Mouse (Mus musculus) liver, embryonic 16.5 days (tissue): Measurements from ENCODE around the gene Tas1r1. TPM values are rescaled to one million over a fixed set of nuclear protein-coding genes. Genes with fewer than 3 reads are reported as not detected.

ENCODE experiments used
- ATAC-seq: fragments of 200-750 bp; cut with Nextera tagmentation; 2 replicates; pipeline ENCODE4 v1.8.0; 2017; ENCODE audit warnings: low read depth, mild to moderate bottlenecking, moderate number of reproducible peaks, moderate library complexity
- H3K27ac ChIP-seq: fragments of 300-500 bp; sonication (generic); 2 replicates; pipeline ENCODE4 v1.5.1; 2014; ENCODE audit warnings: mild to moderate bottlenecking, low read length
- H3K27me3 ChIP-seq: fragments of 300-500 bp; sonication (generic); 2 replicates; pipeline ENCODE4 v1.6.1; 2014; ENCODE audit warnings: low read depth, low read length, mixed read lengths; ENCODE audit not compliant: control insufficient read depth, insufficient read depth
- H3K36me3 ChIP-seq: fragments of 300-500 bp; sonication (generic); 2 replicates; pipeline ENCODE4 v1.6.1; 2014; ENCODE audit warnings: mild to moderate bottlenecking; ENCODE audit not compliant: control insufficient read depth, insufficient read depth
- H3K4me1 ChIP-seq: fragments of 300-500 bp; sonication (generic); 2 replicates; pipeline ENCODE4 v1.6.1; 2014; ENCODE audit warnings: low read depth, low read length, mixed read lengths; ENCODE audit not compliant: control insufficient read depth
- H3K4me2 ChIP-seq: fragments of 300-500 bp; sonication (generic); 2 replicates; pipeline ENCODE4 v1.6.1; 2014; ENCODE audit warnings: low read depth, low read length, mixed read lengths
- H3K4me3 ChIP-seq: fragments of 300-500 bp; sonication (generic); 2 replicates; pipeline ENCODE4 v1.5.1; 2014; ENCODE audit warnings: low read depth, mild to moderate bottlenecking, low read length
- H3K9ac ChIP-seq: fragments of 300-500 bp; sonication (generic); 2 replicates; pipeline ENCODE4 v1.6.1; 2014; ENCODE audit warnings: low read depth, low read length
- H3K9me3 ChIP-seq: fragments of 300-500 bp; sonication (generic); replicated peaks from 2 replicates; pipeline ENCODE4 v1.6.1; 2016; ENCODE audit warnings: low read length; ENCODE audit not compliant: control insufficient read depth
- WGBS: fragments of 180-500 bp; shearing (Covaris S2); extraction: QIAGEN DNeasy Blood & Tissue Kit; methylation state at CpG from one replicate; pipeline ENCODE4 v1.1.7; 2014; ENCODE audit not compliant: insufficient replicate concordance; 5-methylcytosine and 5-hydroxymethylcytosine counted together
- polyA plus RNA-seq: library from polyadenylated mRNA; unstranded; fragments of >200 nt; fragmentation: Nextera tagmentation; extraction: Ambion mirVana; gene quantifications from 2 replicates; pipeline ENCODE4 v1.2.1, GENCODE M21; 2015

The Tas1r1 gene
- polyA plus RNA-seq, 1 experiment from 2014 or later = 0.11 TPM

GRCm38 (mm10) chr4:152078105-152078530, 39.8 kb upstream of the Tas1r1 start:
- WGBS = 62% methylated on average over 10 of the region's 10 CpGs
- Histone ChIP-seq H3K27me3 (no peaks in the 10 kb centered on the region), H3K36me3 (no peaks in the 10 kb centered on the region), H3K27ac (no peak overlapping the region), H3K9ac (no peak overlapping the region), H3K4me3 (no peak overlapping the region), H3K4me1 (no peaks in the 10 kb centered on the region), H3K4me2 (no peak overlapping the region), H3K9me3 (no peaks in the 10 kb centered on the region)
- no peak for ATAC-seq

DNA sequence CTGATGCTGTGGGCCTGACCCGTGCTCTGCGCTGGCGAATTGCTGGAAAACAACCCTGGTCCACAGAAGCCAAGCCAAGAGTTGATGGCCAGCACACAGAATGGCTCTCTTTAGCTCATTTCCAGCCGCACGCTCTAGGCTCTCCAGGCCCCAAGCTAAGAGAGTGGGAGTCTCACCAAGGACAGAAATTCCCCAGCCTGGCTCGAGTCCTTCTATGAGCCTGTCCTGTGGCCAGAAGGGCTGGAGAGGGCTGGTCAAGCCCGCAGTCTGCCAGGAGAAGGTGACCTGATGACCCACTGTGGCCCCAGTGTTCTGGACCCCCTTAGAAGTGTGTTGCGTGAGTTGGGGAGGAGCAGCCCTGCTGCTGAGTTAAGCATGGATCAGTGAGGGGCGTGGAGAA, 38.8 kb upstream of the Tas1r1 start:
- H3K4me3 ChIP-seq = no peak overlapping the region
- WGBS = 78% methylated on average over 9 of the region's 9 CpGs
- no peak overlapping the region for H3K4me2 ChIP-seq
- ATAC-seq = no peak
- H3K9me3 ChIP-seq = no peaks in the 10 kb centered on the region
- H3K9ac ChIP-seq = no peak overlapping the region
- no peak overlapping the region for H3K27ac ChIP-seq
- no peaks in the 10 kb centered on the region for H3K27me3 ChIP-seq
- peaks cover 2% of the 10 kb centered on the region; the same call in 1 of the 2 replicates for H3K4me1 ChIP-seq
- H3K36me3 ChIP-seq = no peaks in the 10 kb centered on the region

- ATAC-seq = no peak
- no peaks in the 10 kb centered on the region for H3K27me3 ChIP-seq
- no peak overlapping the region for H3K4me3 ChIP-seq
- H3K4me1 ChIP-seq = peaks cover 2% of the 10 kb centered on the region; the same call in 1 of the 2 replicates
- H3K27ac ChIP-seq = no peak overlapping the region
- no peak overlapping the region for H3K4me2 ChIP-seq
- H3K9ac ChIP-seq = no peak overlapping the region
- H3K9me3 ChIP-seq = no peaks in the 10 kb centered on the region
- WGBS = 77% methylated on average over 9 of the region's 9 CpGs
- H3K36me3 ChIP-seq = no peaks in the 10 kb centered on the region
Observed at GRCm38 (mm10) chr4:152074548-152074947, 36.2 kb upstream of the Tas1r1 start.

- no peak for ATAC-seq
- 59% methylated on average over 6 of the region's 6 CpGs for WGBS
- no peak overlapping the region for H3K27ac ChIP-seq
- no peaks in the 10 kb centered on the region for H3K9me3 ChIP-seq
- H3K4me3 ChIP-seq = no peak overlapping the region
- no peak overlapping the region for H3K4me2 ChIP-seq
- H3K36me3 ChIP-seq = no peaks in the 10 kb centered on the region
- no peak overlapping the region for H3K9ac ChIP-seq
- H3K4me1 ChIP-seq = peaks cover 2% of the 10 kb centered on the region; the same call in 1 of the 2 replicates
- no peaks in the 10 kb centered on the region for H3K27me3 ChIP-seq
Observed at GRCm38 (mm10) chr4:152073715-152074114, 35.3 kb upstream of the Tas1r1 start.

DNA sequence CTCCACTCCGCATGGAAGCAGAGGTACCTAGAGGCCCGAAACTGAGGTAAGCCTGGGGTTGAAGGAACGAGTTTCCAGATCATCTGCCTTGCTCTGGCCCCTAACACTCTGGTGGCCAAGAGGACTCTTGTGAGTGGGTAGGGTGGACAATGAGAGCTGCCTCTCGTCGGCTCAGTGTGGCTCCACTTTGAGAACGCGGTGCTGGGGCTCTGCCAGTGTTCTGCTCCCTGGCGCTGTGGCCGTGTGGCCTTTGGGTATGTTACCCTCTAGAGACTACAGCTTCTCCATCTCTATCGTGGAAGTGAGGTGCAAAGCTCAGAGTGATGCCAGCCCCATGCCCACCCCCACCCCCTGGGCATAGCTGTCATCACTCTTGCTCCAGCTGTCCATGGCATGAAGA, 34.3 kb upstream of the Tas1r1 start:
- H3K4me3 ChIP-seq = no peak overlapping the region
- H3K9me3 ChIP-seq = no peaks in the 10 kb centered on the region
- peaks cover 2% of the 10 kb centered on the region; the same call in 1 of the 2 replicates for H3K4me1 ChIP-seq
- WGBS = 46% methylated on average over 10 of the region's 10 CpGs
- H3K27ac ChIP-seq = no peak overlapping the region
- no peak overlapping the region for H3K4me2 ChIP-seq
- ATAC-seq = no peak
- H3K27me3 ChIP-seq = no peaks in the 10 kb centered on the region
- H3K9ac ChIP-seq = no peak overlapping the region
- H3K36me3 ChIP-seq = no peaks in the 10 kb centered on the region

DNA sequence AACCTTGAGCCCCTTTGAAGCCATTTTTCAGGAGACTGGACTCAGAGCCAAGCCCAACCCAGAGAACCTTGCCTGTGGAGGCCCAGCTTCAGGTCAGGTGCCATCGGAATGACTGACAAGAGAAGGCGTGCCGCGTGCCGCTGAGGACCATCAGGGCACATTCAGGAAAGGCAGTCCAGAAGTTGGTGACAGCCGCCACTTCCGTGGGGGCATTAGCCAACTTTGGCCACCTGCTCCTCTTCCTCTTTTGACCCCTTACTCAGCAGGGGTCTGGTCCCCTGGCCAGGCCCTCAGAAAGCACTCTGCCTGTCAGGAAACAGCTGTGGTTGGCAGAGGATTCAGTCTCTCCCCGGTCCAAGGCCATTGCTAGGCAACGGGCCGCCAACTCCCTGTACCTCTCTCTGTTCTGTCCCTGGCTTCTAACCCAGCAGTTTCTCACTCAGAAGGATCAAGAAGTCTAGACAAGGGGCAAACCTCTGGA, 33.8 kb upstream of the Tas1r1 start, which contains the start of gene Plekhg5:
Gene Plekhg5 (plus strand): TSS at position 378 of the 481 bp plus-strand sequence.
- Histone ChIP-seq H3K36me3 (no peaks in the 10 kb centered on the region), H3K9me3 (no peaks in the 10 kb centered on the region), H3K27me3 (no peaks in the 10 kb centered on the region), H3K9ac (no peak within 1 kb of the TSS), H3K4me3 (no peak within 1 kb of the TSS), H3K27ac (no peak within 1 kb of the TSS), H3K4me2 (no peak within 1 kb of the TSS), H3K4me1 (peaks cover 2% of the 10 kb centered on the region; the same call in 1 of the 2 replicates)
- 14% methylated on average over 10 of the region's 10 CpGs for WGBS
- ATAC-seq = no peak

GRCm38 (mm10) chr4:152070494-152071396, 32.4 kb upstream of the Tas1r1 start:
- H3K9me3 ChIP-seq = no peaks in the 10 kb centered on the region
- H3K9ac ChIP-seq = no peak overlapping the region
- WGBS = 39% methylated on average over 11 of the region's 11 CpGs
- H3K36me3 ChIP-seq = no peaks in the 10 kb centered on the region
- no peaks in the 10 kb centered on the region for H3K27me3 ChIP-seq
- ATAC-seq = no peak
- peaks cover 2% of the 10 kb centered on the region; the same call in 1 of the 2 replicates for H3K4me1 ChIP-seq
- H3K4me2 ChIP-seq = no peak overlapping the region
- no peak overlapping the region for H3K4me3 ChIP-seq
- no peak overlapping the region for H3K27ac ChIP-seq

DNA sequence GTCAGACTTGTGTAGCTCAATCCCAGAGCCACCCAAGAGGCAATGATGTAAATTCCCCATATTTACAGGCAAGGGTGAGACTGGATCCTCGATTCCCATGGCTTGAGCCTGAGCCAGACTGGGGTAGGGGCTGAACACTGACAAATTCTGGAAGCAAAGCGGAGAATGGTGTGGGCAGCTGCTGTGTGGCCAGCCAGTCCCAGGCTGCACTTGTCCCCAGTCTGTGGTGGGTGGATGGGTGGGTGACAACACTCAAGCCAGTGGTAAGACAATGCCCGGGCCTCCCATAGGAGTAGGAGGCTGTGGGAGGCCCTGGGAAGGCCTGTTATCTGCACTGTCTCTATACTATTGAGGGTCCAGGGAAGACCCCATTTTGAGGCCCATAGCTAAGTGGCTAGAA, 30.9 kb upstream of the Tas1r1 start:
- no peaks in the 10 kb centered on the region for H3K9me3 ChIP-seq
- WGBS = 69% methylated on average over 3 of the region's 3 CpGs
- no peak overlapping the region for H3K27ac ChIP-seq
- peaks cover 2% of the 10 kb centered on the region; the same call in 1 of the 2 replicates for H3K4me1 ChIP-seq
- no peaks in the 10 kb centered on the region for H3K27me3 ChIP-seq
- H3K36me3 ChIP-seq = no peaks in the 10 kb centered on the region
- H3K4me3 ChIP-seq = no peak overlapping the region
- no peak overlapping the region for H3K9ac ChIP-seq
- H3K4me2 ChIP-seq = no peak overlapping the region
- no peak for ATAC-seq

DNA sequence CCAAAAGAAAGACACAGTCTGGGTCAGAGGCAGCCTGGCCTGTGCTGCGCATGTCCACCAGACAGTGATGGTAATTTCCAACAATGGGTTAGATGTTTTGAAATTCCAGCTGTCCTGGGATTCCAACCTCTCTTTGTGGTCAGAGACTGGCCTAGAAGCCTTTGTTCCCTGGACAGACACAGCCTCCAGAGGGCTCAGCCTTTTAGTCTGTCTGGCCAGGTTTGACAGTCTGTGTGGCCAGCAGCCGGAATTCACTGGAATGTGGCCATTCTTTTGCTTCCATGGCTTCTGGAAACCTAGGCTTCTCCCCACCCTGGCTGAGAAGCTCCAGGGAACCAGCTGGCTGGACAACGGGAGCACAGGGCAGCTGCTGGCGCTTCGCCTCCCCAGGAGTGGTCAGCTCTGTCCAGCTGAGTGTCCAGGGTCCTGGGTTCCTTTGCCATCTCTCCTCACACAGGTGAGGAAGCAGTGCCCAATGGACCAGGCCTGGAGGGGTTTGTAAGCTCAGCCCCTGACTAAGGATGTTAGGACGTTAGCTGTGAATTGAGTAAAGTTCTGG, 29.9 kb upstream of the Tas1r1 start:
- no peaks in the 10 kb centered on the region for H3K9me3 ChIP-seq
- 78% methylated on average over 6 of the region's 6 CpGs for WGBS
- H3K4me3 ChIP-seq = no peak overlapping the region
- no peaks in the 10 kb centered on the region for H3K27me3 ChIP-seq
- no peak overlapping the region for H3K4me2 ChIP-seq
- peaks cover 2% of the 10 kb centered on the region; the same call in 1 of the 2 replicates for H3K4me1 ChIP-seq
- ATAC-seq = no peak
- no peak overlapping the region for H3K27ac ChIP-seq
- H3K36me3 ChIP-seq = no peaks in the 10 kb centered on the region
- H3K9ac ChIP-seq = no peak overlapping the region
